Mouse (Mus musculus) heart, adult 18-20 months (tissue): ENCODE measurements at regions not wholly inside any gene's neighbourhood (a gene's known extent, or its start where the extent isn't known, plus 50 kb on each side); places are given as distances from the start of the nearest gene placed in this dataset.

ENCODE experiments used
- DNase-seq, 2 experiments: peaks; one replicate each; pipeline ENCODE4 v3.0.0; 2021 to 2022; ENCODE audit warnings: mixed read lengths in 1 of 2

GRCm38 (mm10) chr4:47870010-47870637, 174.8 kb upstream of the Nr4a3 start:
- no peak for DNase-seq

GRCm38 (mm10) chr4:47870638-47871019, 174.3 kb upstream of the Nr4a3 start:
- no peak for DNase-seq

GRCm38 (mm10) chr4:47881560-47881959, 163.4 kb upstream of the Nr4a3 start:
- DNase-seq = no peak

- no peak for DNase-seq
Measured at GRCm38 (mm10) chr4:47882076-47882475, 162.9 kb upstream of the Nr4a3 start.

- no peak for DNase-seq
Measured at GRCm38 (mm10) chr4:47899579-47899978, 145.4 kb upstream of the Nr4a3 start.

- DNase-seq = no peak
Measured at GRCm38 (mm10) chr4:47902749-47903148, 142.2 kb upstream of the Nr4a3 start.

GRCm38 (mm10) chr4:47912259-47912658, 132.7 kb upstream of the Nr4a3 start:
- no peak for DNase-seq

- no peak for DNase-seq
Measured at GRCm38 (mm10) chr4:47919576-47919975, 125.4 kb upstream of the Nr4a3 start.

- no peak for DNase-seq
Measured at GRCm38 (mm10) chr4:47931464-47931863, 113.5 kb upstream of the Nr4a3 start.

- no peak for DNase-seq
Measured at GRCm38 (mm10) chr4:47933526-47933925, 111.4 kb upstream of the Nr4a3 start.

GRCm38 (mm10) chr4:47935547-47935946, 109.4 kb upstream of the Nr4a3 start:
- no peak for DNase-seq

- DNase-seq = no peak
Measured at GRCm38 (mm10) chr4:47936470-47937125, 108.4 kb upstream of the Nr4a3 start.

- peak; percentile 66 to 86 for DNase-seq
Measured at GRCm38 (mm10) chr4:47947869-47948573, 96.9 kb upstream of the Nr4a3 start.

GRCm38 (mm10) chr4:47948789-47949188, 96.2 kb upstream of the Nr4a3 start:
- peak; percentile 48 to 60 for DNase-seq

- DNase-seq = no peak
Measured at GRCm38 (mm10) chr4:47954576-47955305, 90.2 kb upstream of the Nr4a3 start.

GRCm38 (mm10) chr4:47964630-47965029, 80.3 kb upstream of the Nr4a3 start:
- DNase-seq = no peak

- no peak for DNase-seq
Measured at GRCm38 (mm10) chr4:47971861-47972260, 73.1 kb upstream of the Nr4a3 start.

- peak; percentile 51 to 65 for DNase-seq
Measured at GRCm38 (mm10) chr4:47979579-47980313, 65.2 kb upstream of the Nr4a3 start.
